Mouse (Mus musculus): ENCODE results near the gene Akr1c18. TPM values are rescaled to one million over a fixed set of nuclear protein-coding genes. Genes with fewer than 3 reads are reported as not detected.

Akr1c18 gene
- polyA plus RNA-seq (2012; rRNA removed) = not detected in 2 replicates

DNA sequence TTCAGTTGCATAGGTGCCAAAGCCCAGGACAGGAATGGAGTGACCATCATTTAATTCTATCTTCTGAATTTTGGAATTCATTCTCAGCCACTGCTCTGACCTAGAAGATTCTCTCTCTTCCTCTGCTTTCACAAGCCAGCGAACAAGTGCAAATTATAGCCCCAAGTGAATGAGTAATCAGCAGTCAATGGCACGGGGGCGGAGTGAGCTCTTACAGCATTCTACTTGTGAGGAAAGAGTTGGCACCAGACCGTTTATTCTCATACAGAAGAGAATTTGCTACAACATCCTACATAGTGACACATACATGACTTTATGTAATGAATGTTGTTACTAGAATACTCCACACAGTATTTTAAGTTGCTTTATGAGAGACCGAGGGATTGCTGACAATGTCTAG is at the start of gene Akr1c18:
Gene Akr1c18, minus strand, starts transcription at position 137 of the 400 bp plus-strand sequence.

DNA sequence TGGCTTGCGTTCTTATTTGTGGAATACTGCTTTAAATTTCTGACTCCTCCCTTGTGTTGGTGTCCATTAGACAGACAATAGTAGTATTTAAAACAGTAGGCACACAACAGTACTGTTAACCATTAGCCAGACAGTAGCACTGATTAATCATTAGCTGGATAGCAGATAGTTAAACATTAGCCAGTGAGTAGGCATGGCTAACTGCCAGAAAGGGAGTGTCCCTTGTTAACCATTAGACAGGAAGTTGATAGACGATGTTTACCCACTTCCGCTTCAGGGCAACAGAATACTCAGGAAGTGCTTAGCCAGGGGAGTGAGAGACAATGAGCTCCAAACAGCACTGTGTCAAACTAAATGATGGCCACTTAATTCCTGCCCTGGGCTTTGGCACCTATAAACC is 40.5 kb upstream of the Akr1c18 start, which contains the start of gene Akr1c13:
Gene Akr1c13, plus strand, starts transcription at position 247 of the 400 bp plus-strand sequence.

Other genes with a start within 250 kb of the Akr1c18 start
- gene Net1, start 232.4 kb downstream of the Akr1c18 start, polyA plus RNA-seq (2012; rRNA removed) = 9.5 and 19.8 TPM in 2 replicates
- not detected in 2 replicates for gene Tubal3, start 232.4 kb downstream of the Akr1c18 start, polyA plus RNA-seq (2012; rRNA removed)
- gene Ucn3, start 205.3 kb downstream of the Akr1c18 start, polyA plus RNA-seq (2012; rRNA removed) = 0.14 TPM in 1 of 2 replicates, not detected in the other
- gene Akr1c14, start 101.6 kb downstream of the Akr1c18 start, polyA plus RNA-seq (2012; rRNA removed) = 0.32 and 0.65 TPM in 2 replicates
- 1.7 and 1.8 TPM in 2 replicates for gene Akr1c13, start 40.5 kb upstream of the Akr1c18 start, polyA plus RNA-seq (2012; rRNA removed)
- gene Akr1c19, start 78.0 kb upstream of the Akr1c18 start, polyA plus RNA-seq (2012; rRNA removed) = 2.5 and 3.0 TPM in 2 replicates
- 0.09 and 0.11 TPM in 2 replicates for gene Akr1c12, start 128.8 kb upstream of the Akr1c18 start, polyA plus RNA-seq (2012; rRNA removed)